Mouse (Mus musculus): Measurements from ENCODE around the gene Tubb4b. TPM values are rescaled to one million over a fixed set of nuclear protein-coding genes. Genes with fewer than 3 reads are reported as not detected.

The Tubb4b gene
- polyA plus RNA-seq, 1 experiment from 2014 or later = 576 TPM

Other genes with a start within 250 kb of the Tubb4b start
- gene Mrpl41, start 249.6 kb downstream of the Tubb4b start, polyA plus RNA-seq (2014; fragmentation: Nextera tagmentation; extraction: Ambion mirVana) = 143 and 147 TPM in 2 replicates
- 6.8 and 8.2 TPM in 2 replicates for gene Pnpla7, start 248.7 kb downstream of the Tubb4b start, polyA plus RNA-seq (2014; fragmentation: Nextera tagmentation; extraction: Ambion mirVana)
- 44.3 and 50.0 TPM in 2 replicates for gene Nsmf, start 170.3 kb downstream of the Tubb4b start, polyA plus RNA-seq (2014; fragmentation: Nextera tagmentation; extraction: Ambion mirVana)
- 6.0 and 7.3 TPM in 2 replicates for gene Entpd8, start 144.4 kb downstream of the Tubb4b start, polyA plus RNA-seq (2014; fragmentation: Nextera tagmentation; extraction: Ambion mirVana)
- gene Noxa1, start 129.6 kb downstream of the Tubb4b start, polyA plus RNA-seq (2014; fragmentation: Nextera tagmentation; extraction: Ambion mirVana) = 2.3 and 5.7 TPM in 2 replicates
- 8.2 and 13.2 TPM in 2 replicates for gene Nrarp, start 43.9 kb downstream of the Tubb4b start, polyA plus RNA-seq (2014; fragmentation: Nextera tagmentation; extraction: Ambion mirVana)
- gene Tor4a, start 27.8 kb downstream of the Tubb4b start, polyA plus RNA-seq (2014; fragmentation: Nextera tagmentation; extraction: Ambion mirVana) = 14.4 and 18.1 TPM in 2 replicates
- 99.1 and 107 TPM in 2 replicates for gene Nelfb, start 13.2 kb downstream of the Tubb4b start, polyA plus RNA-seq (2014; fragmentation: Nextera tagmentation; extraction: Ambion mirVana)
- gene Stpg3, start 10.1 kb downstream of the Tubb4b start, polyA plus RNA-seq (2014; fragmentation: Nextera tagmentation; extraction: Ambion mirVana) = 0.18 TPM in 1 of 2 replicates, not detected in the other
- gene Fam166a, start 6.0 kb downstream of the Tubb4b start, polyA plus RNA-seq (2014; fragmentation: Nextera tagmentation; extraction: Ambion mirVana) = 0.51 TPM in 1 of 2 replicates, not detected in the other
- 0.26 and 0.38 TPM in 2 replicates for gene Slc34a3, start 9.7 kb upstream of the Tubb4b start, polyA plus RNA-seq (2014; fragmentation: Nextera tagmentation; extraction: Ambion mirVana)
- gene Rnf224, start 12.1 kb upstream of the Tubb4b start, polyA plus RNA-seq (2014; fragmentation: Nextera tagmentation; extraction: Ambion mirVana) = not detected in 2 replicates
- 15.7 and 18.7 TPM in 2 replicates for gene Rnf208, start 17.6 kb upstream of the Tubb4b start, polyA plus RNA-seq (2014; fragmentation: Nextera tagmentation; extraction: Ambion mirVana)
- gene Cysrt1, start 17.8 kb upstream of the Tubb4b start, polyA plus RNA-seq (2014; fragmentation: Nextera tagmentation; extraction: Ambion mirVana) = 0.30 TPM in 1 of 2 replicates, not detected in the other
- gene AL732309.1, start 22.2 kb upstream of the Tubb4b start, polyA plus RNA-seq (2014; fragmentation: Nextera tagmentation; extraction: Ambion mirVana) = 5.0 and 5.7 TPM in 2 replicates
- gene Tmem203, start 30.7 kb upstream of the Tubb4b start, polyA plus RNA-seq (2014; fragmentation: Nextera tagmentation; extraction: Ambion mirVana) = 18.0 and 19.2 TPM in 2 replicates
- gene Tprn, start 37.9 kb upstream of the Tubb4b start, polyA plus RNA-seq (2014; fragmentation: Nextera tagmentation; extraction: Ambion mirVana) = 6.5 and 7.8 TPM in 2 replicates
- 229 and 240 TPM in 2 replicates for gene Ssna1, start 47.7 kb upstream of the Tubb4b start, polyA plus RNA-seq (2014; fragmentation: Nextera tagmentation; extraction: Ambion mirVana)
- 100 and 110 TPM in 2 replicates for gene Anapc2, start 47.8 kb upstream of the Tubb4b start, polyA plus RNA-seq (2014; fragmentation: Nextera tagmentation; extraction: Ambion mirVana)
- gene Tmem210, start 63.4 kb upstream of the Tubb4b start, polyA plus RNA-seq (2014; fragmentation: Nextera tagmentation; extraction: Ambion mirVana) = not detected in 2 replicates
- not detected in 2 replicates for gene Lrrc26, start 65.2 kb upstream of the Tubb4b start, polyA plus RNA-seq (2014; fragmentation: Nextera tagmentation; extraction: Ambion mirVana)
- gene Grin1, start 94.5 kb upstream of the Tubb4b start, polyA plus RNA-seq (2014; fragmentation: Nextera tagmentation; extraction: Ambion mirVana) = 2.1 and 2.4 TPM in 2 replicates
- 66.3 and 73.3 TPM in 2 replicates for gene Man1b1, start 107.6 kb upstream of the Tubb4b start, polyA plus RNA-seq (2014; fragmentation: Nextera tagmentation; extraction: Ambion mirVana)
- gene Dpp7, start 131.7 kb upstream of the Tubb4b start, polyA plus RNA-seq (2014; fragmentation: Nextera tagmentation; extraction: Ambion mirVana) = 24.1 and 26.5 TPM in 2 replicates
- 36.3 and 46.0 TPM in 2 replicates for gene Uap1l1, start 141.0 kb upstream of the Tubb4b start, polyA plus RNA-seq (2014; fragmentation: Nextera tagmentation; extraction: Ambion mirVana)
- gene Sapcd2, start 147.6 kb upstream of the Tubb4b start, polyA plus RNA-seq (2014; fragmentation: Nextera tagmentation; extraction: Ambion mirVana) = 43.2 and 47.4 TPM in 2 replicates
- 5.9 and 7.4 TPM in 2 replicates for gene Entpd2, start 171.2 kb upstream of the Tubb4b start, polyA plus RNA-seq (2014; fragmentation: Nextera tagmentation; extraction: Ambion mirVana)
- 42.2 and 45.4 TPM in 2 replicates for gene Npdc1, start 174.6 kb upstream of the Tubb4b start, polyA plus RNA-seq (2014; fragmentation: Nextera tagmentation; extraction: Ambion mirVana)
- 0.15 TPM in 1 of 2 replicates, not detected in the other for gene Fut7, start 198.6 kb upstream of the Tubb4b start, polyA plus RNA-seq (2014; fragmentation: Nextera tagmentation; extraction: Ambion mirVana)
- 4.8 and 4.9 TPM in 2 replicates for gene Abca2, start 204.0 kb upstream of the Tubb4b start, polyA plus RNA-seq (2014; fragmentation: Nextera tagmentation; extraction: Ambion mirVana)
- gene Clic3, start 232.1 kb upstream of the Tubb4b start, polyA plus RNA-seq (2014; fragmentation: Nextera tagmentation; extraction: Ambion mirVana) = 1.8 and 2.0 TPM in 2 replicates
- 25.0 and 27.4 TPM in 2 replicates for gene Paxx, start 236.4 kb upstream of the Tubb4b start, polyA plus RNA-seq (2014; fragmentation: Nextera tagmentation; extraction: Ambion mirVana)
- 6.2 and 7.9 TPM in 2 replicates for gene Ptgds, start 245.3 kb upstream of the Tubb4b start, polyA plus RNA-seq (2014; fragmentation: Nextera tagmentation; extraction: Ambion mirVana)

Data from intestine, embryonic 14.5 days (tissue).